Mouse (Mus musculus) brain, embryonic 14.5 days (tissue): ENCODE results near the gene Atp2b4.

Experiments used
- CTCF ChIP-seq: fragments of 200-500 bp; IDR thresholded peaks from 2 replicates; pipeline ENCODE4 v1.5.1; 2012; ENCODE audit warnings: inconsistent platforms, mild to moderate bottlenecking, moderate library complexity, borderline replicate concordance; ENCODE audit not compliant: insufficient read depth, insufficient read length; ENCODE audit errors: extremely low read depth
- POLR2A ChIP-seq: fragments of 200-500 bp; IDR thresholded peaks from 2 replicates; pipeline ENCODE4 v1.6.1; 2012; ENCODE audit warnings: mild to moderate bottlenecking, inconsistent platforms, borderline replicate concordance; ENCODE audit not compliant: poor library complexity, insufficient read depth, insufficient read length, severe bottlenecking; ENCODE audit errors: extremely low read depth

DNA sequence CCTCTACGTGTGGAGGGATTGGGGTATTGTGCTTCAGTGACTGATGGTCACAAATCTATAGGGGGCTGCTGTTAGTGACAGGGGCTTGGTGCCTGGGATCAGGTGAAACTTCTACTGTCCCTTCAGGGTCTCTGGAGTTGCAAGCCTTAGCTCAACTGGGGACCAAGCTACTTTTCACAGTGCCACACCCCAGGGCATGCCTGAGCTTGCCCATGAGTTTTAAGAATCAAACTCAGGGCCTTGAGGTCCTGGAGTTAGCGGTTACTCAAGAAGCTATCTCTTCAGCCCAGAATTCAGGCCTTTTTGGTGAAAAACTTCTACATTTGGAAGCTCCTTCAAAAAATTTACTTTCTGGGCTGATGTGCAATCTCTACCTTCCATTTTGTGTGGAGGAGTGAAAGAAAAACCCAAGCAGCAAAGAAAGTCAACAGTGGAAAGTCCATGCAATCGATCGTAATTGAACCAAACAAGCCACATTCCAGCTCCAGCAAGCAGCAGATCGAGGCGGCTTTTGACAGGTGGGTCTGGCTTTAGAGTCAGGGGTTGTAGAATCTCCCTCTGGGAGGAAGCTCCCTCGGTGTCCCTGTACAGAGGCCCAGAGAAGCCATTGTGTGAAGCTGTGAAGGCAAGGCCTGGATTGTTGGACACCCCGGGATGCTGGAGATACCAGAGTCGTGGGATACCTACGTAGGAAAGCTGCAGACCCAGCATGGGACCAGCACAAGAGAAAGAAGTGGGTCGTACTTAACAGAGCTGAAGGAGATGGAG lies 136.5 kb downstream of the Atp2b4 start:
- no peak for TF ChIP-seq POLR2A
- TF ChIP-seq CTCF, result no peak
